Mouse (Mus musculus) embryonic facial prominence, embryonic 11.5 days (tissue): Measurements from ENCODE around the gene Ddx41. TPM values are rescaled to one million over a fixed set of nuclear protein-coding genes. Genes with fewer than 3 reads are reported as not detected.

Experiments used
- ATAC-seq: fragments of 200-750 bp; cut with Nextera tagmentation; replicated peaks from 2 replicates; pipeline ENCODE4 v1.8.0; 2017; ENCODE audit warnings: low read depth; ENCODE audit not compliant: insufficient number of reproducible peaks, low FRiP score, low TSS enrichment
- DNase-seq: peaks from one replicate; pipeline ENCODE4 v3.0.0-alpha.2; 2015; ENCODE audit warnings: low spot score
- H3K27ac ChIP-seq: fragments of 300-500 bp; sonication (generic); replicated peaks from 2 replicates; pipeline ENCODE4 v1.5.1; 2014; ENCODE audit warnings: mild to moderate bottlenecking, low read depth, low read length, control low read depth
- H3K27me3 ChIP-seq: fragments of 300-500 bp; sonication (generic); 2 replicates; pipeline ENCODE4 v1.6.1; 2014; ENCODE audit warnings: mild to moderate bottlenecking, low read length, moderate library complexity, mixed read lengths; ENCODE audit not compliant: control insufficient read depth, insufficient read depth
- H3K36me3 ChIP-seq: fragments of 300-500 bp; sonication (generic); replicated peaks from 2 replicates; pipeline ENCODE4 v1.6.1; 2014; ENCODE audit warnings: low read depth, mild to moderate bottlenecking, low read length, moderate library complexity, mixed read lengths; ENCODE audit not compliant: control insufficient read depth, insufficient read depth
- H3K4me1 ChIP-seq: fragments of 300-500 bp; sonication (generic); 2 replicates; pipeline ENCODE4 v1.6.1; 2014; ENCODE audit warnings: low read length, mixed read lengths; ENCODE audit not compliant: control insufficient read depth, insufficient read depth
- H3K4me2 ChIP-seq: fragments of 300-500 bp; sonication (generic); 2 replicates; pipeline ENCODE4 v1.6.1; 2014; ENCODE audit warnings: low read depth, mild to moderate bottlenecking, control low read depth, low read length, moderate library complexity
- H3K4me3 ChIP-seq: fragments of 300-500 bp; sonication (generic); 2 replicates; pipeline ENCODE4 v1.5.1; 2014; ENCODE audit warnings: low read depth, low read length, control low read depth
- H3K9ac ChIP-seq: fragments of 300-500 bp; sonication (generic); replicated peaks from 2 replicates; pipeline ENCODE4 v1.6.1; 2014; ENCODE audit warnings: mild to moderate bottlenecking, control low read depth, low read length
- H3K9me3 ChIP-seq: fragments of 300-500 bp; sonication (generic); replicated peaks from 2 replicates; pipeline ENCODE4 v1.6.1; 2016; ENCODE audit warnings: mild to moderate bottlenecking, low read length, inconsistent platforms, mixed read lengths; ENCODE audit not compliant: control insufficient read depth
- WGBS: fragments of 180-500 bp; shearing (Covaris S2); extraction: QIAGEN DNeasy Blood & Tissue Kit; methylation state at CpG from one replicate; pipeline ENCODE4 v1.1.7; 2014; 5-methylcytosine and 5-hydroxymethylcytosine counted together
- polyA plus RNA-seq: library from polyadenylated mRNA; unstranded; fragments of >200 nt; fragmentation: Nextera tagmentation; extraction: Ambion mirVana; gene quantifications from 2 replicates; pipeline ENCODE4 v1.2.1, GENCODE M21; 2014

Ddx41 gene
- polyA plus RNA-seq, 1 experiment from 2014 or later = 77.7 TPM

GRCm38 (mm10) chr13:55557499-55557898, 21.0 kb upstream of the Ddx41 start:
- ATAC-seq (no peak), DNase-seq (no peak)
- Histone ChIP-seq H3K4me2 (no peak overlapping the region), H3K36me3 (peaks cover 4% of the 10 kb centered on the region; the same call in 1 of the 2 replicates), H3K4me3 (no peak overlapping the region), H3K4me1 (no peaks in the 10 kb centered on the region), H3K27me3 (no peaks in the 10 kb centered on the region), H3K27ac (no peak overlapping the region), H3K9me3 (no peaks in the 10 kb centered on the region), H3K9ac (no peak overlapping the region)
- 91% methylated on average over 6 of the region's 6 CpGs for WGBS

GRCm38 (mm10) chr13:55555921-55556320, 19.5 kb upstream of the Ddx41 start:
- WGBS = 86% methylated on average over 9 of the region's 9 CpGs
- H3K27me3 ChIP-seq = no peaks in the 10 kb centered on the region
- H3K9me3 ChIP-seq = no peaks in the 10 kb centered on the region

DNA sequence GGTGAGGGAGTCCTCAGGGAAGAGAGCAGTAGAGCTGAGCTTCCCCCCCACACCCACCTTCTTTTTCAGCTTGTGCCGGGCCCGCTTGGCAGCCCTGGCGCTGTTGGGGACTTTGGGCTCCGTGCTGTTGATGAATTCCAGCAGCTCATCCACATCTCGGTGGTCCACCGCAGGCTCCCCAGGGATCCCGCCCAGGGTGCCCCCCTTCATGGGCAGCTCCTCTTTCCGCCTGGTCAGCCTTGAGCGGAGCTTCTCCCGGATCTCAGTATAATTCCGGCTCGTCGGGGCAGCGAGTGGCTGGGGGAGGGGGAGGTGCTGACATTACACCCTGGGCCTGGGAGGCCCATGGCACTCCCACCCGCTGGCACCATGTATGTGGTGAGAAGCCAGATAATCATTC, 12.6 kb upstream of the Ddx41 start:
- DNase-seq = no peak
- no peak overlapping the region for H3K4me2 ChIP-seq
- H3K36me3 ChIP-seq = peaks cover 21% of the 10 kb centered on the region
- no peak overlapping the region for H3K27ac ChIP-seq
- H3K4me1 ChIP-seq = no peaks in the 10 kb centered on the region
- no peak overlapping the region for H3K4me3 ChIP-seq
- H3K9ac ChIP-seq = no peak overlapping the region
- no peaks in the 10 kb centered on the region for H3K27me3 ChIP-seq
- H3K9me3 ChIP-seq = no peaks in the 10 kb centered on the region
- 90% methylated on average over 15 of the region's 15 CpGs for WGBS
- no peak for ATAC-seq

More at GRCm38 (mm10) chr13:55555921-55556320, 19.5 kb upstream of the Ddx41 start:
- peaks cover 4% of the 10 kb centered on the region; the same call in 1 of the 2 replicates for H3K36me3 ChIP-seq
- ATAC-seq = no peak
- DNase-seq = no peak
- H3K27ac ChIP-seq = no peak overlapping the region
- H3K9ac ChIP-seq = no peak overlapping the region
- H3K4me2 ChIP-seq = no peak overlapping the region
- no peaks in the 10 kb centered on the region for H3K4me1 ChIP-seq
- H3K4me3 ChIP-seq = no peak overlapping the region

- Histone ChIP-seq H3K27me3 (no peaks in the 10 kb centered on the region), H3K4me2 (no peak overlapping the region), H3K9ac (no peak overlapping the region), H3K4me1 (no peaks in the 10 kb centered on the region), H3K9me3 (no peaks in the 10 kb centered on the region), H3K27ac (no peak overlapping the region), H3K36me3 (peaks cover 21% of the 10 kb centered on the region), H3K4me3 (no peak overlapping the region)
- 89% methylated on average over 5 of the region's 5 CpGs for WGBS
- DNase-seq = no peak
- no peak for ATAC-seq
Observed at GRCm38 (mm10) chr13:55548426-55548825, 12.0 kb upstream of the Ddx41 start.

DNA sequence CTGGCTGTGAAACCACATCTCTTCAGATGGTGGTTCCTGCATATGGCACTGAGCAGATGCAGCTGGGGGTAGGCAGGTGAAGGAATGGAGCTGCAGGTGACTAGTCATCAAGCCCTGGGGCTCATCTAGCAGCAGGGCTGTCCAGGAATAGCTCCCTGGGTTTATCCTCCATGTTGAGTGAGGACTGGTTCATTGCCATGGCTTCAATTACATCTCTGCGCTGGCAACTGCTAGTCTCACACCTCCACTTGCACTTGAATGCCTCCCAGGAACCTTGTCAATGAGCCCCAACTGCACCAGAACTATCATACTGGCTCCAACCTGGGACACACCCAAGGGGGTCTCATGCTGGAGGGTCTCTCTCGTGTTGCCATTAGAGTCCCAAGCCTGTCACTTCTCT, 11.5 kb upstream of the Ddx41 start:
- Histone ChIP-seq H3K9me3 (no peaks in the 10 kb centered on the region), H3K4me1 (no peaks in the 10 kb centered on the region), H3K27ac (no peak overlapping the region), H3K9ac (no peak overlapping the region), H3K27me3 (no peaks in the 10 kb centered on the region), H3K36me3 (peaks cover 19% of the 10 kb centered on the region), H3K4me3 (no peak overlapping the region), H3K4me2 (no peak overlapping the region)
- no peak for ATAC-seq
- DNase-seq = no peak
- WGBS = 92% methylated on average over 2 of the region's 2 CpGs

DNA sequence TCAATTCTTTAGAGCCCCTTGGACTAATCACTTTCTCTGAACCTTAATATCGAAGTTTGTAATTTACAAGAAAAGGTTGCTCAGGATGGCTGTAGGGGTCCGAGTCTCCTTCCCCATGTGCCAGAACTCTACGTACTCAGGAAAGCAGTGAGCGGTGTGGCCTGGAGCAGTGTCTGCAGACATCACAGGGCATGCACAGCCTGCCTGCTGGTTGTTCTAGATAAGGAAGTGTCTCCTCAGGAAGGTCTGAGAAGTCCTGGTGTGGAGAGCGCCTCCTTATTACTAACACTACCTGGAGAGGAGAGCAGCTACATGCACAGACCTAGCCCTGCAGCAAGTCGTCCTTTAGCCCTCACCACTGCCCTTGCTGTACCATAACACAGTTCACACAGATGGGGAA, 8.3 kb upstream of the Ddx41 start:
- no peak for ATAC-seq
- no peaks in the 10 kb centered on the region for H3K4me1 ChIP-seq
- H3K9me3 ChIP-seq = no peaks in the 10 kb centered on the region
- no peak overlapping the region for H3K9ac ChIP-seq
- no peaks in the 10 kb centered on the region for H3K27me3 ChIP-seq
- 86% methylated on average over 6 of the region's 6 CpGs for WGBS
- DNase-seq = no peak
- H3K27ac ChIP-seq = no peak overlapping the region
- no peak overlapping the region for H3K4me3 ChIP-seq
- H3K36me3 ChIP-seq = peaks cover 18% of the 10 kb centered on the region
- no peak overlapping the region for H3K4me2 ChIP-seq

GRCm38 (mm10) chr13:55543447-55543846, 7.0 kb upstream of the Ddx41 start:
- ATAC-seq (no peak), DNase-seq (no peak)
- H3K4me2 ChIP-seq = no peak overlapping the region
- no peak overlapping the region for H3K4me3 ChIP-seq
- H3K36me3 ChIP-seq = peaks cover 19% of the 10 kb centered on the region
- H3K27me3 ChIP-seq = no peaks in the 10 kb centered on the region
- no peaks in the 10 kb centered on the region for H3K9me3 ChIP-seq
- H3K4me1 ChIP-seq = no peaks in the 10 kb centered on the region
- no peak overlapping the region for H3K9ac ChIP-seq
- WGBS = 91% methylated on average over 8 of the region's 8 CpGs
- H3K27ac ChIP-seq = no peak overlapping the region

DNA sequence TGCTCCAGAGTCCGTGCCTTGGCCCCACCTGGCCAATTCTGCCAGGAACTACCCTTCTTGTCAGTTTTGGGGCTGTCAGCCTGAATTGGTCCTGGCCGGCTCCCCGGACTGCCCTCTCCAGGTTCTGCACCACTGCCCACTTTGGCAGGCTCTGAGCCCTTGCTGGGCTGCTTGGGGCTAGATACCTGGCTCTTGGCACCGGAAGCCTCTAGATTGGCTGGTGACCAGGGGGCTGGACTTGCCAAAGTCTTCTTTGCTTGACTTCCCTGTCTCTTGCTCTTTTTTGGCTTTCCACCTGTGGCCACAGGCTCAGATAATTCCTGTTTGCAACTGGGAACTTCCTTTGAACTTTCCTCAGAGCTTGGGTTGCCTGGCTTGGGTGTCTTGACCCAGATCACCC, 6.4 kb upstream of the Ddx41 start:
- DNase-seq = no peak
- no peak overlapping the region for H3K4me3 ChIP-seq

More for the DNA sequence above, 6.4 kb upstream of the Ddx41 start:
- Histone ChIP-seq H3K27me3 (no peaks in the 10 kb centered on the region), H3K9ac (no peak overlapping the region), H3K9me3 (no peaks in the 10 kb centered on the region), H3K4me1 (no peaks in the 10 kb centered on the region), H3K4me2 (no peak overlapping the region), H3K36me3 (peaks cover 17% of the 10 kb centered on the region), H3K27ac (no peak overlapping the region)
- WGBS = 97% methylated on average over 4 of the region's 4 CpGs
- no peak for ATAC-seq
